Mouse (Mus musculus) brown adipose tissue, adult 24 weeks (tissue): ENCODE data around the gene Mgp. TPM values are rescaled to one million over a fixed set of nuclear protein-coding genes. Genes with fewer than 3 reads are reported as not detected.
"Not testable (repeated sequence)": the region's sequence is repeated elsewhere in the genome, so short reads cannot be mapped to it uniquely, and the experiment has no call there.

Experiments used
- H3K27ac ChIP-seq: fragments of 200-500 bp; replicated peaks from 2 replicates; pipeline ENCODE4 v1.5.1; 2012; ENCODE audit warnings: low read depth, mild to moderate bottlenecking, low read length
- H3K4me1 ChIP-seq: fragments of 200-500 bp; 2 replicates; pipeline ENCODE4 v1.6.1; 2012; ENCODE audit warnings: low read length, mixed read lengths; ENCODE audit not compliant: control insufficient read depth, insufficient read depth, insufficient read length
- H3K4me3 ChIP-seq: fragments of 200-500 bp; 2 replicates; pipeline ENCODE4 v1.5.1; 2012; ENCODE audit warnings: low read depth, mild to moderate bottlenecking, low read length, moderate library complexity; ENCODE audit not compliant: insufficient read depth
- polyA plus RNA-seq: library from polyadenylated mRNA; stranded (reverse); fragments of >200 nt; gene quantifications from 2 replicates; pipeline ENCODE4 v1.2.4, GENCODE M21; 2012; ENCODE audit not compliant: missing spikeins, insufficient read depth, insufficient read length

The Mgp gene
- polyA plus RNA-seq, 1 experiment, result 126 TPM

DNA sequence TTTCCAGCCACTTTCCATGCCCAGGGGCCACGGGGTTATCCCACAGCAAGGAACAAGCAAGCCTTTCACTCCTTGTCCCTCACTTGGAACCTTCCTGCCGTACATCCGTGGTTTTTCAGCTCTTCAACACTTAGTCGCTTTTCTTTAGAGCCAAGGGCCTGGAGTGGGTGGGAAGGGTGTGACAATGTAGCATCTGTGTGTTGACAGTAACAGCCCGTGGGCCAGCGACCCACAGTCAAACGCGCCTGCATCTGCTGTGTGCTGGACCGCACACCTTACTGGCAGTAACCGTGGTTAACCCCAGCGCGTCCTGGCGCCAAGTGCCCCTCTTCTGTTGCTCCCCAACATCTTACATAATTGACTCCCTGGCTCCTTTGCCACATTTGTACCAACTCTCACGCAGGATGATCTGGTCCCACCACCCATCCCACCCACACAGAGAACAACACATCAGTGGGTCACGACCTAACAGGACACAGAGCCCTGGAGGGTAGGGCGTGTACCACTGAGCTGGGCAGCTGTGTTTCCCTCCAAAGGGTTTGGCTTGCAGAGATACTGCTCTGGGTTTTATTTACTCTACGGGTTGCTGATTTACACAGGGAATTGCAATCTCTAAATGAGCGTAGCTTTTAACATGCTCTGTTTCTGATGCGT lies 30.8 kb upstream of the Mgp start:
- Histone ChIP-seq H3K4me1 (no peaks in the 10 kb centered on the region; the same call in 1 of the 2 replicates), H3K4me3 (no peak overlapping the region), H3K27ac (peak overlapping the region; percentile 46)

- Histone ChIP-seq H3K4me3 (no peak overlapping the region), H3K4me1 (no peaks in the 10 kb centered on the region; the same call in 1 of the 2 replicates), H3K27ac (no peak overlapping the region)
Observed at GRCm38 (mm10) chr6:136903885-136904470, 28.4 kb upstream of the Mgp start.

GRCm38 (mm10) chr6:136902527-136902926 lies 26.9 kb upstream of the Mgp start:
- Histone ChIP-seq H3K4me3 (no peak overlapping the region), H3K4me1 (no peaks in the 10 kb centered on the region; the same call in 1 of the 2 replicates), H3K27ac (no peak overlapping the region)

DNA sequence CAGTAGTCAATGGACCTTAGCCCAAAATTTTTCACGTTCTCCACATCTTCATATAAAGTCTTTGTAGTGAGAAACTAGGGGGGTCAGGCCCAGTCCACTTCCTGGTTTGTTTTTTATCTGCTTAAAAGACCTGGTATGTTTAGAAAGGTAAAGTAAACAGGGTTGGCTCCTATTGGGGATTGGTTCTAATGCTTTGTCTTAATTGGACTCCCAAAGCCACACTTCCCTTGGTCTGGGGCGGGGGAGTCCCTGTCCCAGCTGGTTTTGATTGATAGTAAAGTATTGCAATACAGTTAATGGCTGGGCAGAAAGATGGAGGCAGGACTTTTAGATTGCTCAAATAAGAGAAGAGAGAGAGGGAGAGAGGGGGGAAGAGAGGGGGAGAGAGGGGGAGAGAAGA lies 25.4 kb upstream of the Mgp start:
- H3K27ac ChIP-seq, result peak overlapping the region; percentile 47
- no peaks in the 10 kb centered on the region for H3K4me1 ChIP-seq
- H3K4me3 ChIP-seq, result no peak overlapping the region

GRCm38 (mm10) chr6:136900369-136901009 lies 24.9 kb upstream of the Mgp start:
- Histone ChIP-seq H3K4me1 (no peaks in the 10 kb centered on the region), H3K27ac (no peak overlapping the region; the same call in 1 of the 2 replicates), H3K4me3 (no peak overlapping the region)

DNA sequence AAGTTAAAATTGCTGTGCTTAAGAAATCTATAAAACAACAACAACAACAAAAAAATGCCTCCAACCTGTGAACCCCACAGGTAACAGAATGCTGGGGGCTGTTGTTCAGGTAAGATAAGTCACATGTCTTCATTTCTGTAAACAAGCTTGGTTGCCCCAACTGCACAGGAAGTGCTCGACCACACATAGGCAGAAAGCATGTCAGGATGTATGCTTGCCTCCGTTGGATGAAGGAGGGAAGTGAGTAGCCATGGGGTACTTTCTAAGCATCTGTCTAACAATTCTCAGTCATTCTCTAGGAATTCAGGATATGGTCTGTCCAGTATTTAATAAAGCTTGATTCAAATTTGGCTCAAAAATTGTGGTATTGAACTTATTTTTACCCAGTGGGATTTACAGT lies 23.3 kb upstream of the Mgp start:
- Histone ChIP-seq H3K27ac (no peak overlapping the region), H3K4me1 (no peaks in the 10 kb centered on the region), H3K4me3 (no peak overlapping the region)

- Histone ChIP-seq H3K4me1 (no peaks in the 10 kb centered on the region), H3K4me3 (no peak overlapping the region), H3K27ac (peak overlapping the region; percentile 59)
Observed at GRCm38 (mm10) chr6:136898222-136898621, 22.6 kb upstream of the Mgp start.

DNA sequence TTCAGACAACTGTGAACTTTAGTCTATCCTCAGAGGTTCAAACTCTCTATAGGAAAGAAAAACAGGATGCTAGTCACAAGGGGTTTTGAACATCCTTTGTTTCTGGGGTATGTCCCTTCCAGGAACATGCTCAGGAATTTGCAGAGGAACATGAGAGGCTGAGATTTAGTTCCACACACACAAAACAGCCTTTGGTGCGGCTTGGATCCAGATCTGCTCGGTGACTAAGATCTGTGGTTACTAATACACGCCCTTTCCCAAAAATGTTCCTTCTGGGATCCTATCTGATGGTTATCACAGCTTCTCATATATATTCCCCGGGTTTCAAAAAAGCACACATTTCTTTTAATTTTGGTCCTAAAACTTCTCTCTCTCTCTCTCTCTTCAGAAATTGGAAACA lies 22.2 kb upstream of the Mgp start:
- Histone ChIP-seq H3K4me1 (no peaks in the 10 kb centered on the region), H3K4me3 (no peak overlapping the region), H3K27ac (peak overlapping the region; percentile 23)

DNA sequence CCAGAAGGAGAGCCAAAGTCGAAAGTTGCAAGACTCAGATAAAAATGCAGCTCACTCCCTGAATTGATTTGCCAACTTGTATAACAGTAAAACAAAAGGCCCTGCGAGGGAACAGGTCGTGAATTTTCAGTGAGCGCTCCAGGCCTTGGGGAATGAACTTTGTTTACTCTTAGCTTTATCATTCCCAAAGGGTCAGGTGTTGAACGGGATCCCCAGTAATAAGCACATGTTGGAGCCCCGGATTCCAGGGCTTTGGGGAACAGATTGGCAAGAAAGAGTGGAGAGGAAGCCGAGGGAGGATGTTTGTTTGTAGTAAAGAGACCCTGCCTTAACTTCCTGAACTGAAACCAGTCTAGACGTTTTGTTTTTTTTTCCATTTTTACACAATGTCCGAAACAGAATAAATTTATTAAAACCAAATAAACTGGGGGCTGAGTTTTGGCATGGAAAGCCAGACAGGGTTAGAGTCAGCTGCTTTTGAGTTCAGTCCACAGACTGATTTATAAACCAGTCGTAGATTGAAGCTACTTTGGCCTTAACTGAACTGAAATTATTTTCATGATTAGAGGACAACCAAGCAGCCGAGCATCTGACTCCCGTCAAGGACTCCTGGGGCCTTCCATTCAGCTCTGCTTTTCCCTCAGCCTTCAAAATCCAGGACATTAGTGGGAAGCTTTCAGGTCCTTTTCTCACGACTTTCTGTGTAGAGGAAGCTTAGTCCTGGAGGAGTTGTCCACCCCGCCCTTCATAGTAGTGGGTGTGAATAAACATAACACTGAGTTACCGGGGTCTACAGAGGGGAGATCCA lies 19.1 kb upstream of the Mgp start:
- Histone ChIP-seq H3K4me1 (no peaks in the 10 kb centered on the region), H3K4me3 (no peak overlapping the region), H3K27ac (peak overlapping the region; percentile 82)

GRCm38 (mm10) chr6:136892002-136892401 lies 16.4 kb upstream of the Mgp start:
- Histone ChIP-seq H3K4me3 (no peak overlapping the region), H3K27ac (peak overlapping the region; percentile 41), H3K4me1 (no peaks in the 10 kb centered on the region)

- Histone ChIP-seq H3K4me1 (no peaks in the 10 kb centered on the region), H3K4me3 (no peak overlapping the region), H3K27ac (no peak overlapping the region)
Observed at GRCm38 (mm10) chr6:136889554-136889953, 13.9 kb upstream of the Mgp start.

DNA sequence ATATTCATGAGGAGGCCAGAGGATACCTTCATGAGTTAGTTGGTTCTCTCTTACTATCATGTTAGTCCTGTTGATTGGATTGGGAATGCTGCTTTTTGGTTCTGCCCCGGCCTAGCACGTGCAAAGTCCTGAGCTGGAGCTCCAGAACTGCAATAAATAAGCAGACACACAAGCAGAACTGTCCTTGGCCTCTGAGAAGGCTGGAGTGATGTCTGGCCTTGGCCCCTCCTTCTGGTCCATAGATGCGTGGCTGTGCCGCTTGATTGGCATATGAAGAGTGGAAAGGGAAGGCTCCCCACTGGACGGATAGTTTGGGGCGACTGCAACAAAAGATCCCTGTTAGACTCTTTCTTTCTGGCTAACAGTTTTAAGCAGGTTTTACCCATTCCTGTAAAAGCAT lies 13.4 kb upstream of the Mgp start:
- no peak overlapping the region for H3K4me3 ChIP-seq
- no peaks in the 10 kb centered on the region for H3K4me1 ChIP-seq
- H3K27ac ChIP-seq, result no peak overlapping the region

DNA sequence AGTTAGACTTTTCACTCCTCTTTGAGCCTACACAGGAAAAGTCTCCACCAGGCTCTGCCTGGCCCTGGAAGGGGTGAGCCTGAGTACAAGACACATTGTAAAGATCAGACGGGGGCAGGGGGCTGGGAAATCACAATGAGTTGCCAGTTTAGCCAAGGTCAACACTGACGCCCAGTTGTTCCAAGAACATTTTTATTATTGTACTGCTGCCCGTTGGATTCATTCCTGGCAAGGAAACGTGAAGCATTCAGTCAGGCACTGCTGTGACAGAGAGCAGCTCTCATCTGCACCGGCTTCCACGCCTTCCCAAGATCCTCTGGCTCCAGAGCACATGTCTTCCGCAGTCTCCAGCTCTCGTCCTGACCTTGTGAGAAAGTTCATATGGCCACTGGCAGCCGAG lies 12.2 kb upstream of the Mgp start:
- Histone ChIP-seq H3K27ac (no peak overlapping the region; the same call in 1 of the 2 replicates), H3K4me3 (no peak overlapping the region), H3K4me1 (no peaks in the 10 kb centered on the region)

GRCm38 (mm10) chr6:136884766-136885165 lies 9.1 kb upstream of the Mgp start:
- H3K4me1 ChIP-seq, H3K27ac ChIP-seq, H3K4me3 ChIP-seq: not testable (repeated sequence)

- H3K4me1 ChIP-seq, result no peaks in the 10 kb centered on the region
- H3K4me3 ChIP-seq, result no peak overlapping the region
- no peak overlapping the region for H3K27ac ChIP-seq
Observed at GRCm38 (mm10) chr6:136883961-136884360, 8.3 kb upstream of the Mgp start.
